Mouse (Mus musculus): Measurements from ENCODE around the gene Phlda1.

Gene Phlda1

GRCm38 (mm10) chr10:111528283-111528682 is 22.2 kb downstream of the Phlda1 start:
- DNase-seq = no peak

GRCm38 (mm10) chr10:111530398-111530797 is 24.3 kb downstream of the Phlda1 start:
- DNase-seq = no peak

DNA sequence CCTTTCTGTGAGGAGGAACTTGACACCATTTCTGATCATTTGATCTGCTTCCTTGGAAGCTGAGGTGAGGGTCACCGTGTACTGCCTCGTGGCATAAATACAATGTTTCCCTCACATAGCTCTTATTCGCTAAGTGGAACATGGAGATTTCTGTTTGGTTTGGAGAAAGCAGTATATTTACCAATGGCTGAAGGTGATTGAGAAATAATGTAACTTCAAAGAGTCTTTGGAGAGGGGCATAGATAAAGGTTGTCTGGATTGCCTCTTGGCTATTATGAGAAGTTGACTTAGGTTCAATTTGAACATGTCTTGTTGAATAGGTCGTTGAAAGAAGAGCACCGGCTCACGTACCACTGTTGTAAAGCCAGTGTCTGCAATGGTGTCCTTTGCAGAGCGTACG is 28.6 kb downstream of the Phlda1 start:
- no peak for DNase-seq

DNA sequence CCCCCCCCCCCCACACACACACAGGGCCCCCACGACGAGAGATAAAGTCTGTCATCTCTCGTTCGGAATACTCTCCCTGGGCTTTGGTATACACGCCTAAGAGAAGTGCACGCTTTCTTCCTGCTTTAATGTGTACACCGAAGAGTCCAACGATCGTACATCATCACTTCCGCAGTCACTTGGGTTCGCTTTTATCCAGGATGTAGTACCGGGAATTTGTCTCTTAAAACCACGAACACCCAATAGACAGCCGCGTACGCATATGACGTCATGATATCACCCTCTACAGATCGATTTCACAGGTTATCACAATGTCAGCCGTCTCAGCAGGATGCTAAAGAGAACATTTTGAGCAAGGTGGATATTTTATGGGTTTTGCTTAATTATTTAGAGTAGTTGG is 31.3 kb downstream of the Phlda1 start:
- DNase-seq = no peak

GRCm38 (mm10) chr10:111539724-111540324 is 33.7 kb downstream of the Phlda1 start:
- DNase-seq = peak; percentile 20 to 22

- no peak for DNase-seq
Measured at GRCm38 (mm10) chr10:111540678-111541077, 34.6 kb downstream of the Phlda1 start.

- no peak for DNase-seq
Measured at GRCm38 (mm10) chr10:111543106-111543505, 37.0 kb downstream of the Phlda1 start.

- DNase-seq = no peak
Measured at GRCm38 (mm10) chr10:111543781-111544260, 37.7 kb downstream of the Phlda1 start.

DNA sequence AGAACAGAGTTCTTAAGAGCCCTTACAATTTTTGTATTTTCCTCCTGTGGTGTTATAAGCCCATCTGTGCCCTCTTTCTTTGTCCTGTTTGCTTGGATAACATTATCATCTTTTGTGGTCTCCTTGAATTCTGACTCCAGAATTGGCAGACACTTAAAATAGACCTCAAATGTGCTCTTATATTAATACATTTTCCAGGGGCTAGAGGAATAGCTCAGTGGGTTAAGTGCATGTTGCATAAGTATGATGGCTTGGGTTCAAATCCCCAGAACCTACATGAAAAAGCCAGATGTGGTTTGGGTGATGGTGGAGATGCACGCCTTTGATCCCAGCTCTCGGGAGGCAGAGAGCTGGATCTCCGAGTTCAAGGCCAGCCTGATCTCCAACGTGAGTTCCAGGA is 38.2 kb downstream of the Phlda1 start:
- no peak for DNase-seq

DNA sequence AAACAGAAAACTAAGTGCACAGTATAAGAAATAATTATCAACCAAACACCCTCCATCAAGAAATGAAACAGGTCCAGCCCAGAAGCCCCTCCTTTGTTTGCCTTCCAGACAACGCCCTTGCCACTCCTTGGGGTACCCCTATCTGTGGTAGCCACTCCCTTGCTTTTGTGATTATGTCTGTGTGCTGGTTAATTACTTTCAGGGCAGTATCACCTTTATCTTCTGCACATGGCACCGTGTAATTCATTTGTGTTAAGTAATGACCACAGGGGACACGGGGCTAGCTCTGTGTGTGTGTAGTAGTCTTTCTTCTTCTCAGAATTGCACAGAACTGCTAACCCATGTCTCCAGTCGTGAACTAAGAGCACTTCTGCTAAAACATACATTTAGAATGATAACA is 39.6 kb downstream of the Phlda1 start:
- DNase-seq = no peak

GRCm38 (mm10) chr10:111547881-111548372 is 41.8 kb downstream of the Phlda1 start:
- no peak for DNase-seq

- no peak for DNase-seq
Measured at GRCm38 (mm10) chr10:111550075-111550695, 44.1 kb downstream of the Phlda1 start.

DNA sequence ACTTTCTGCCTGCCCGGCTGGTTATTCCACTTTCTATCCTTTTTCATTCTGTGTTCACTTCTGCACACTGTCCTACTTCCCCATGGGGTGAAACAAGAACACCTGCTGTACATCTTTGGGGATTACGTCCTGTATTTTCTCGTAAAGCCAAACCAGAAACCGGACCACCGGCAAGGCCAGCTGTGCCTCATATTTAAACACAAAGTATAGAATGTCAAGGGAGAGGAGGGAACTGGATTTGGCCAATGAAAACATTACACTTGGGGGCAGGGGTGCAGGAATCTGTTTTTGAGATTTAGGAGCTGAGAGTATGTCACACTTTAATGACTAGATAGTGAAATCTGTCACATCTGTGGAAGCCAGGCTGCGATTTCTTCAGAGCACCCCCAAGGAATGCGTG is 47.6 kb downstream of the Phlda1 start:
- DNase-seq = no peak

GRCm38 (mm10) chr10:111554651-111555050 is 48.6 kb downstream of the Phlda1 start:
- DNase-seq = peak; percentile 52 to 64

DNA sequence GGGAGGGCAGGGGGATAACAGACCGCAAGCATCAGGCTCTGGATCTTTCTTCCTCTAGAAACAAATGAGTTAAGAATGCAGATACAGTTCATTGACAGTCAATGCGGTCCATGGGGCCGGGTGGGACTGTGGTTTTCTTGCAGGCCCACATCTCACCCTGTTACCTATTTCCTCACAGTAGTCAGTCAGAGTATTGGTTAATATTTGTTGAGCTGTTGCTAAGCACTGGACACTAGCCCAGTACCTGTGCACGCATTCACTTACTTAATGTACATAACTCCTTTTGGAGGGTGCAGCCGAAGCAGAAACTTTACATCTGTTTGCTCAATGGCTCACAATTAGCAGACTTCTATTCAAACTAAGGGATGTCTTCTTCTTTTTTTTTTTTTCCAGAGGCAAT is 52.1 kb downstream of the Phlda1 start:
- DNase-seq = no peak
